26 mouse cellular contexts compared by ENCODE assay signal in the genomic region with DNA sequence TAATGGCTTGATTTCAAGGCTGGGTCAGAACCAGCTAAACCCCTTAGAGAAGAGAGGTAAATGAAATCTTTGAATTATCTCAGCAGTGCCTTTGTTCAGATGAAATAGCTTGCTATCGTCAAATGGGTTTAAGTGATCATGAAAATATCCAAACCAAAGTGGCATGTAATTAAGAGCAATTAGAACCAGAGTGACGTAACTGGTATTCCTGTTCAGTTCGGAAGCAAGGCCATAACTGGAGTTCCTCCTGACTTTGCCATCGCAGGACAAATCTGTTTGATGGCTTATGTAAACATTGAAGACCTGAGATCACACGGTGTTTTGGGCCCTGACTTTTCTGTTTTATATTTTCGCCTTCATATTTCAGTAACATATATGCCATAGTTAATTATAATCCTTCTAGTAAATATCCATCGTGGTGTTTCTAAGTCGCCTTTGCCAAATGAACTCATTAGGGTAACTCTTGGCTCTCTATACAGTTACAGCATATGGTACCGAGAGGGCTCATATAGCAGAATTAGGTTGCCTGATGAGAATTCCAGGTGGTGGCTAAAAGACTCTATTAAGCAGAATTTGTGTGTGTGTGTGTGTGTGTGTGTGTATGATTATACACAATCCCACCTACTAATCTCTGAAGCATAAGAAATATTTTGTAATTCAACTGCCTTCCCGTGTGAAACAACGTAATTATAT.
DNase-seq lines count a peak whose midpoint lies in the region; ATAC-seq and TF ChIP-seq lines count a peak whose summit lies in the region.
"Had no signal": no experiment of that assay in that cellular context is flagged by ENCODE, and none has a peak within 500 bp of the region (broad histone marks: within the 10 kb centered on the region; RNA-seq: fewer than 3 reads in every experiment).

No protein-coding gene starts in this region.

- 69% methylated on average over 11 of the region's 11 CpGs for WGBS in forebrain, embryonic 14.5 days
- 59% methylated on average over 11 of the region's 11 CpGs for WGBS in forebrain, embryonic 16.5 days
- WGBS in hindbrain, postnatal 0 days = 72% methylated on average over 11 of the region's 11 CpGs
- WGBS in hindbrain, embryonic 11.5 days = 87% methylated on average over 11 of the region's 11 CpGs

- H3K36me3 ChIP-seq in forebrain, embryonic 14.5 days (ENCODE audit: control insufficient read depth, insufficient read depth, low read length) = no peaks in the 10 kb centered on the region
- H3K36me3 ChIP-seq in forebrain, embryonic 16.5 days (ENCODE audit: control insufficient read depth, insufficient read depth) = no peaks in the 10 kb centered on the region
- no peaks in the 10 kb centered on the region for H3K36me3 ChIP-seq in hindbrain, postnatal 0 days (ENCODE audit: insufficient read depth, low read length)
- no peaks in the 10 kb centered on the region for H3K36me3 ChIP-seq in hindbrain, embryonic 11.5 days (ENCODE audit: control insufficient read depth, insufficient read depth, low read length)
- H3K36me3 ChIP-seq: embryonic facial prominence, embryonic 10.5 days; embryonic facial prominence, embryonic 15.5 days; heart, embryonic 13.5 days; intestine, embryonic 15.5 days; limb, embryonic 13.5 days; lung, embryonic 15.5 days; midbrain, embryonic 12.5 days had no signal

- H3K4me1 ChIP-seq in forebrain, embryonic 14.5 days (ENCODE audit: control insufficient read depth, insufficient read depth, low read length) = no peaks in the 10 kb centered on the region
- H3K4me1 ChIP-seq in forebrain, embryonic 16.5 days (replicated peaks; ENCODE audit: control insufficient read depth, insufficient read depth, low read length) = peaks cover 4% of the 10 kb centered on the region; the same call in 1 of the 2 replicates
- H3K4me1 ChIP-seq in hindbrain, postnatal 0 days (ENCODE audit: insufficient read depth, low read length) = no peaks in the 10 kb centered on the region
- no peaks in the 10 kb centered on the region for H3K4me1 ChIP-seq in hindbrain, embryonic 11.5 days (replicated peaks; ENCODE audit: control insufficient read depth, insufficient read depth, low read length)
- H3K4me1 ChIP-seq: embryonic facial prominence, embryonic 10.5 days; embryonic facial prominence, embryonic 15.5 days; heart, embryonic 13.5 days; intestine, embryonic 15.5 days; limb, embryonic 13.5 days had no signal

- ATAC-seq in cerebellum, adult (ENCODE audit: insufficient number of reproducible peaks, low FRiP score, low TSS enrichment) = peak; percentile 80
- peak; percentile 74 for ATAC-seq in forebrain, embryonic 14.5 days
- no peak for ATAC-seq in forebrain, embryonic 16.5 days
- ATAC-seq in hindbrain, postnatal 0 days = 0 out of 2 replicates have a peak, but pooled peaks have one; percentile 64
- no peak for ATAC-seq in hindbrain, embryonic 11.5 days (ENCODE audit: low FRiP score)
- ATAC-seq: activated CD4-positive, CD25-positive, alpha-beta regulatory T cell, adult 4 months; intestine, embryonic 15.5 days had no signal

- H3K9me3 ChIP-seq in forebrain, embryonic 14.5 days (replicated peaks; ENCODE audit: control insufficient read depth, low read length) = no peaks in the 10 kb centered on the region
- H3K9me3 ChIP-seq in forebrain, embryonic 16.5 days (ENCODE audit: control insufficient read depth, low read length) = no peaks in the 10 kb centered on the region
- no peaks in the 10 kb centered on the region for H3K9me3 ChIP-seq in hindbrain, postnatal 0 days (ENCODE audit: low read length)
- H3K9me3 ChIP-seq in hindbrain, embryonic 11.5 days (ENCODE audit: control insufficient read depth, low read length) = no peaks in the 10 kb centered on the region
- H3K9me3 ChIP-seq: embryonic facial prominence, embryonic 10.5 days; embryonic facial prominence, embryonic 15.5 days; heart, embryonic 13.5 days; intestine, embryonic 15.5 days; limb, embryonic 13.5 days; lung, embryonic 15.5 days; midbrain, embryonic 12.5 days had no signal

- TF ChIP-seq CTCF in hindbrain, postnatal 0 days (IDR thresholded peaks at IDR 0.05; ENCODE audit: low read depth) = no peak

- no peak overlapping the region for H3K27ac ChIP-seq in forebrain, embryonic 14.5 days (ENCODE audit: low read depth, low read length)
- no peak overlapping the region for H3K27ac ChIP-seq in forebrain, embryonic 16.5 days (ENCODE audit: low read length)
- H3K27ac ChIP-seq in hindbrain, postnatal 0 days = no peak overlapping the region
- no peak overlapping the region for H3K27ac ChIP-seq in hindbrain, embryonic 11.5 days (ENCODE audit: low read depth, low read length)
- H3K27ac ChIP-seq: embryonic facial prominence, embryonic 10.5 days; embryonic facial prominence, embryonic 15.5 days; heart, embryonic 13.5 days; intestine, embryonic 15.5 days; layer of hippocampus, adult 2 months; left cerebral cortex, adult 2 months; limb, embryonic 13.5 days; lung, embryonic 15.5 days; midbrain, embryonic 12.5 days had no signal

- H3K4me2 ChIP-seq in forebrain, embryonic 14.5 days (ENCODE audit: low read length) = no peak overlapping the region
- H3K4me2 ChIP-seq in forebrain, embryonic 16.5 days (ENCODE audit: low read length) = no peak overlapping the region
- H3K4me2 ChIP-seq in hindbrain, postnatal 0 days (ENCODE audit: low read depth, low read length) = no peak overlapping the region
- H3K4me2 ChIP-seq in hindbrain, embryonic 11.5 days (replicated peaks; ENCODE audit: low read depth, low read length) = no peak overlapping the region
- H3K4me2 ChIP-seq: embryonic facial prominence, embryonic 15.5 days; heart, embryonic 13.5 days; intestine, embryonic 15.5 days; limb, embryonic 13.5 days; liver, embryonic 11.5 days; lung, embryonic 15.5 days; midbrain, embryonic 12.5 days had no signal

- no peaks in the 10 kb centered on the region for H3K27me3 ChIP-seq in forebrain, embryonic 14.5 days (replicated peaks; ENCODE audit: control insufficient read depth, insufficient read depth, low read length)
- no peaks in the 10 kb centered on the region for H3K27me3 ChIP-seq in forebrain, embryonic 16.5 days (replicated peaks; ENCODE audit: control insufficient read depth, insufficient read depth, low read length)
- H3K27me3 ChIP-seq in hindbrain, postnatal 0 days (ENCODE audit: insufficient read depth, low read length) = no peaks in the 10 kb centered on the region
- no peaks in the 10 kb centered on the region for H3K27me3 ChIP-seq in hindbrain, embryonic 11.5 days (ENCODE audit: control insufficient read depth, insufficient read depth, low read length)
- H3K27me3 ChIP-seq: CH12.LX; embryonic facial prominence, embryonic 15.5 days; heart, embryonic 13.5 days; intestine, embryonic 15.5 days; limb, embryonic 13.5 days; lung, embryonic 15.5 days; midbrain, embryonic 12.5 days had no signal

- H3K9ac ChIP-seq in forebrain, embryonic 14.5 days (ENCODE audit: low read length) = no peak overlapping the region
- no peak overlapping the region for H3K9ac ChIP-seq in forebrain, embryonic 16.5 days (replicated peaks; ENCODE audit: low read depth, low read length)
- no peak overlapping the region for H3K9ac ChIP-seq in hindbrain, postnatal 0 days (replicated peaks; ENCODE audit: low read length)
- H3K9ac ChIP-seq in hindbrain, embryonic 11.5 days (ENCODE audit: low read depth, low read length) = no peak overlapping the region
- H3K9ac ChIP-seq: embryonic facial prominence, embryonic 15.5 days; heart, embryonic 13.5 days; intestine, embryonic 15.5 days; limb, embryonic 13.5 days; lung, embryonic 15.5 days; midbrain, embryonic 12.5 days had no signal

- no peak overlapping the region for H3K4me3 ChIP-seq in forebrain, embryonic 14.5 days (ENCODE audit: low read depth, low read length)
- H3K4me3 ChIP-seq in forebrain, embryonic 16.5 days (replicated peaks; ENCODE audit: low read length) = no peak overlapping the region
- H3K4me3 ChIP-seq in hindbrain, postnatal 0 days (ENCODE audit: low read length) = no peak overlapping the region
- no peak overlapping the region for H3K4me3 ChIP-seq in hindbrain, embryonic 11.5 days (ENCODE audit: low read depth, low read length)
- H3K4me3 ChIP-seq: embryonic facial prominence, embryonic 10.5 days; embryonic facial prominence, embryonic 15.5 days; heart, embryonic 13.5 days; intestine, embryonic 15.5 days; layer of hippocampus, adult 2 months; left cerebral cortex, adult 2 months; limb, embryonic 13.5 days; lung, embryonic 15.5 days; midbrain, embryonic 12.5 days had no signal

- DNase-seq in cerebellum, adult 11-12 months = no peak
- DNase-seq in forebrain, embryonic 14.5 days (ENCODE audit: low spot score) = peak; percentile 65
- DNase-seq in hindbrain, postnatal 0 days (ENCODE audit: low spot score) = peak; percentile 46
- no peak for DNase-seq in hindbrain, embryonic 11.5 days (ENCODE audit: low spot score)
- peak; percentile 56 for DNase-seq in brain, adult 2 months (ENCODE audit: low read depth, low spot score)
- DNase-seq in lung, postnatal 4 days = no peak
- DNase-seq: adrenal gland, adult 2 months; adrenal gland, postnatal 36 days; gastrocnemius, postnatal 10 days; heart, postnatal 10 days; kidney, adult 2 months; kidney, postnatal 36 days had no signal

Comparison
In these comparisons a context has a peak if more than half of its experiments do, and no peak if none do; other contexts are left out.
1. ATAC-seq: peak in cerebellum, adult (single experiment), forebrain, embryonic 14.5 days (single experiment) and hindbrain, postnatal 0 days (single experiment); none in forebrain, embryonic 16.5 days (single experiment) and hindbrain, embryonic 11.5 days (single experiment).
2. DNase-seq: peak in forebrain, embryonic 14.5 days (single experiment), hindbrain, postnatal 0 days (single experiment) and brain, adult 2 months (single experiment); none in cerebellum, adult 11-12 months (single experiment), hindbrain, embryonic 11.5 days (single experiment) and lung, postnatal 4 days (0 of 2).